Mouse (Mus musculus) C2C12 (cell line): ENCODE results near the gene Gabpb2. TPM values are rescaled to one million over a fixed set of nuclear protein-coding genes. Genes with fewer than 3 reads are reported as not detected.

ENCODE experiments used
- H3K27me3 ChIP-seq: one replicate; pipeline ENCODE4 v1.6.1; 2011; ENCODE audit not compliant: control insufficient read depth, insufficient read depth, insufficient read length
- H3K36me3 ChIP-seq: one replicate; pipeline ENCODE4 v1.6.1; 2011; ENCODE audit not compliant: control insufficient read depth, insufficient read depth
- H3K4me3 ChIP-seq: one replicate; pipeline ENCODE4 v1.5.1; 2011; ENCODE audit warnings: mild to moderate bottlenecking, control low read depth; ENCODE audit not compliant: poor library complexity, insufficient read depth, severe bottlenecking
- H3K79me2 ChIP-seq: one replicate; pipeline ENCODE4 v1.6.1; 2011; ENCODE audit not compliant: control insufficient read depth, insufficient read depth
- H3K79me3 ChIP-seq: one replicate; pipeline ENCODE4 v1.6.1; 2011; ENCODE audit warnings: low read depth, control low read depth
- H3ac ChIP-seq: one replicate; pipeline ENCODE3; 2011; ENCODE audit warnings: low read depth; ENCODE audit not compliant: control insufficient read depth, insufficient read length
- CEBPB ChIP-seq: IDR thresholded peaks from one replicate; pipeline ENCODE4 v1.6.1; 2011; ENCODE audit warnings: low read depth, mild to moderate bottlenecking, control low read depth, moderate library complexity
- CTCF ChIP-seq: IDR thresholded peaks from one replicate; pipeline ENCODE4 v1.5.1; 2011; ENCODE audit not compliant: control insufficient read depth, insufficient read depth, insufficient read length
- FOSL1 ChIP-seq: IDR thresholded peaks from one replicate; pipeline ENCODE4 v1.8.0; 2011; ENCODE audit warnings: mild to moderate bottlenecking, low read length; ENCODE audit not compliant: poor library complexity, insufficient read depth, severe bottlenecking
- MAX ChIP-seq: IDR thresholded peaks from one replicate; pipeline ENCODE4 v1.6.1; 2011; ENCODE audit warnings: mild to moderate bottlenecking, control low read depth
- MYOD1 ChIP-seq: IDR thresholded peaks from one replicate; pipeline ENCODE4 v1.6.1; 2011; ENCODE audit warnings: low read depth; ENCODE audit not compliant: control insufficient read depth, insufficient read length
- MYOG ChIP-seq: IDR thresholded peaks from one replicate; pipeline ENCODE4 v1.6.1; 2011; ENCODE audit not compliant: control insufficient read depth, insufficient read length; ENCODE audit errors: extremely low read depth
- USF1 ChIP-seq: IDR thresholded peaks from one replicate; pipeline ENCODE4 v1.6.1; 2011; ENCODE audit warnings: low read depth, mild to moderate bottlenecking, control low read depth, moderate library complexity
- polyA plus RNA-seq: library from polyadenylated mRNA; unstranded; fragments of >200 nt; fragmentation: generic; extraction: Trizol; gene quantifications from one replicate; pipeline ENCODE4 v1.2.1, GENCODE M21; 2012; ENCODE audit warnings: missing spikeins

Gabpb2 gene
- polyA plus RNA-seq, 1 experiment: 5.7 TPM

- Histone ChIP-seq H3K36me3 (no peaks in the 10 kb centered on the region), H3ac (peak overlapping the region; percentile 56), H3K4me3 (peak overlapping the region; percentile 40), H3K79me3 (no peaks in the 10 kb centered on the region), H3K27me3 (no peaks in the 10 kb centered on the region), H3K79me2 (no peaks in the 10 kb centered on the region)
- TF ChIP-seq MYOG (no peak), USF1 (no peak), MAX (no peak), MYOD1 (no peak), CEBPB (no peak), CTCF (no peak), FOSL1 (no peak)
Measured at GRCm38 (mm10) chr3:95161041-95161551, 56.6 kb downstream of the Gabpb2 start.

- Histone ChIP-seq H3K4me3 (peak within 1 kb of the TSS; percentile 40), H3K79me3 (no peaks in the 10 kb centered on the region), H3K27me3 (no peaks in the 10 kb centered on the region), H3K79me2 (no peaks in the 10 kb centered on the region), H3ac (peak within 1 kb of the TSS; percentile 83), H3K36me3 (no peaks in the 10 kb centered on the region)
- TF ChIP-seq USF1 (no peak), FOSL1 (no peak), MYOD1 (no peak), MAX (no peak), CEBPB (no peak), MYOG (no peak), CTCF (no peak)
Measured at GRCm38 (mm10) chr3:95159987-95160963, 57.4 kb downstream of the Gabpb2 start, which contains the start of gene Sema6c. TSS of gene Sema6c (plus strand) at chr3:95160457.

GRCm38 (mm10) chr3:95159511-95159986, 58.2 kb downstream of the Gabpb2 start:
- Histone ChIP-seq H3K36me3 (no peaks in the 10 kb centered on the region), H3ac (peak overlapping the region; percentile 55), H3K79me3 (no peaks in the 10 kb centered on the region), H3K4me3 (peak overlapping the region; percentile 40), H3K79me2 (no peaks in the 10 kb centered on the region), H3K27me3 (no peaks in the 10 kb centered on the region)
- TF ChIP-seq USF1 (no peak), CTCF (no peak), CEBPB (no peak), MYOG (no peak), MAX (no peak), MYOD1 (no peak)

- no peak overlapping the region for H3K4me3 ChIP-seq
- no peak overlapping the region for H3ac ChIP-seq
- no peaks in the 10 kb centered on the region for H3K79me2 ChIP-seq
- no peaks in the 10 kb centered on the region for H3K79me3 ChIP-seq
- H3K27me3 ChIP-seq: peaks cover 3% of the 10 kb centered on the region
- H3K36me3 ChIP-seq: no peaks in the 10 kb centered on the region
- TF ChIP-seq CEBPB: no peak
- no peak for TF ChIP-seq MYOG
- TF ChIP-seq MAX: no peak
Measured at GRCm38 (mm10) chr3:95153874-95154273, 63.8 kb downstream of the Gabpb2 start.

- H3K79me2 ChIP-seq: no peaks in the 10 kb centered on the region
- peaks cover 3% of the 10 kb centered on the region for H3K27me3 ChIP-seq
- no peaks in the 10 kb centered on the region for H3K36me3 ChIP-seq
- no peak overlapping the region for H3K4me3 ChIP-seq
- no peak overlapping the region for H3ac ChIP-seq
- H3K79me3 ChIP-seq: no peaks in the 10 kb centered on the region
- TF ChIP-seq CTCF (no peak), MYOG (no peak), MAX (no peak), FOSL1 (no peak), USF1 (no peak), MYOD1 (no peak), CEBPB (no peak)
Measured at GRCm38 (mm10) chr3:95147924-95148323, 69.8 kb downstream of the Gabpb2 start.
